Mouse (Mus musculus): ENCODE results near the gene Ppp1r2. TPM values are rescaled to one million over a fixed set of nuclear protein-coding genes. Genes with fewer than 3 reads are reported as not detected.

Gene Ppp1r2
- total and polyA plus RNA-seq, 2 experiments from 2014 or later: 63.2 to 101 TPM

GRCm38 (mm10) chr16:31278581-31278980 lies 3.5 kb upstream of the Ppp1r2 start:
- Histone ChIP-seq H3K9ac (replicated peaks; ENCODE audit: low read length, poor library complexity, severe bottlenecking) (no peak overlapping the region), H3K9me3 (ENCODE audit: low read length) (no peaks in the 10 kb centered on the region), H3K4me2 (ENCODE audit: low read depth, low read length, poor library complexity, severe bottlenecking) (no peak overlapping the region), H3K36me3 (ENCODE audit: insufficient read depth, low read length) (no peaks in the 10 kb centered on the region), H3K4me3 (ENCODE audit: low read depth, low read length) (no peak overlapping the region), H3K27me3 (ENCODE audit: insufficient read depth, low read length) (no peaks in the 10 kb centered on the region), H3K27ac (ENCODE audit: low read depth, low read length) (no peak overlapping the region), H3K4me1 (ENCODE audit: insufficient read depth, low read length) (no peaks in the 10 kb centered on the region)
- DNase-seq (ENCODE audit: low spot score) (no peak), ATAC-seq (ENCODE audit: low FRiP score) (no peak)
- no peak for TF ChIP-seq CTCF (IDR thresholded peaks at IDR 0.05)
- WGBS: 71% methylated on average over 6 of the region's 6 CpGs

GRCm38 (mm10) chr16:31278081-31278480 lies 3.0 kb upstream of the Ppp1r2 start:
- DNase-seq (ENCODE audit: low spot score) (no peak), ATAC-seq (ENCODE audit: low FRiP score) (no peak)
- no peaks in the 10 kb centered on the region for H3K36me3 ChIP-seq (ENCODE audit: insufficient read depth, low read length)
- 73% methylated on average over 2 of the region's 2 CpGs for WGBS
- peaks cover 5% of the 10 kb centered on the region; the same call in 1 of the 2 replicates for H3K4me1 ChIP-seq (ENCODE audit: insufficient read depth, low read length)
- no peaks in the 10 kb centered on the region for H3K9me3 ChIP-seq (ENCODE audit: low read length)
- TF ChIP-seq CTCF (IDR thresholded peaks at IDR 0.05): no peak
- no peak overlapping the region for H3K4me2 ChIP-seq (ENCODE audit: low read depth, low read length, poor library complexity, severe bottlenecking)
- no peak overlapping the region for H3K9ac ChIP-seq (replicated peaks; ENCODE audit: low read length, poor library complexity, severe bottlenecking)
- H3K27ac ChIP-seq (ENCODE audit: low read depth, low read length): no peak overlapping the region
- no peaks in the 10 kb centered on the region for H3K27me3 ChIP-seq (ENCODE audit: insufficient read depth, low read length)
- no peak overlapping the region for H3K4me3 ChIP-seq (ENCODE audit: low read depth, low read length)

- Histone ChIP-seq H3K36me3 (ENCODE audit: insufficient read depth, low read length) (no peaks in the 10 kb centered on the region), H3K27me3 (ENCODE audit: insufficient read depth, low read length) (no peaks in the 10 kb centered on the region), H3K9me3 (ENCODE audit: low read length) (no peaks in the 10 kb centered on the region), H3K4me1 (ENCODE audit: insufficient read depth, low read length) (peaks cover 11% of the 10 kb centered on the region), H3K9ac (replicated peaks; ENCODE audit: low read length, poor library complexity, severe bottlenecking) (no peak overlapping the region), H3K4me2 (ENCODE audit: low read depth, low read length, poor library complexity, severe bottlenecking) (no peak overlapping the region), H3K4me3 (ENCODE audit: low read depth, low read length) (no peak overlapping the region), H3K27ac (ENCODE audit: low read depth, low read length) (no peak overlapping the region)
- WGBS: 91% methylated on average over 7 of the region's 7 CpGs
- ATAC-seq (ENCODE audit: low FRiP score): no peak
- no peak for TF ChIP-seq CTCF (IDR thresholded peaks at IDR 0.05)
- no peak for DNase-seq (ENCODE audit: low spot score)
These were observed 1.9 kb upstream of the Ppp1r2 start for GRCm38 (mm10) chr16:31276962-31277361.

DNA sequence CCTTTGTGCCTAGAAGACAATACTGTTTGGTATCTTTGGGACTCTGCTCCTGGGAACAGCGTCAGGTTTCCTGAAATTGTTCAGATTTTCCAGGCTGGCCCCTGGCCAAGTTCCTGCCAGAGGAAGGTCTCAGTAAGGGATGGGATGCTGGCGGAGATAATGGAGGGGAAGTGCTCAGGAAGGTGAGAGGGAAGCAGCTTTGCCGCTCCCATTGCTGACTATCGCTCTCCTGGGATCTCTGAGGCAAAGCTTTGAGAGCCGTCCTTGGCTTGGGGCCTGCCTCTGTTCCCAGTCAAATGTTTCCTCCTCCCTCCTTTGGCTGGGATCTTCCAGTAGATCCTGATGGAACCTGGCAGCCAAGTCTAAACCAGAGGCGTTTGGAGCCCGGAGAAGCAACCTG lies 1.5 kb upstream of the Ppp1r2 start:
- peak; percentile 41 for DNase-seq (ENCODE audit: low spot score)
- Histone ChIP-seq H3K9me3 (ENCODE audit: low read length) (no peaks in the 10 kb centered on the region), H3K27me3 (ENCODE audit: insufficient read depth, low read length) (no peaks in the 10 kb centered on the region), H3K36me3 (ENCODE audit: insufficient read depth, low read length) (no peaks in the 10 kb centered on the region), H3K27ac (ENCODE audit: low read depth, low read length) (no peak overlapping the region), H3K4me3 (ENCODE audit: low read depth, low read length) (no peak overlapping the region), H3K4me1 (ENCODE audit: insufficient read depth, low read length) (peaks cover 11% of the 10 kb centered on the region), H3K9ac (replicated peaks; ENCODE audit: low read length, poor library complexity, severe bottlenecking) (no peak overlapping the region), H3K4me2 (ENCODE audit: low read depth, low read length, poor library complexity, severe bottlenecking) (no peak overlapping the region)
- 59% methylated on average over 7 of the region's 7 CpGs for WGBS
- no peak for ATAC-seq (ENCODE audit: low FRiP score)
- TF ChIP-seq CTCF (IDR thresholded peaks at IDR 0.05): no peak

GRCm38 (mm10) chr16:31274084-31274483 lies 993 bp downstream of the Ppp1r2 start:
- Histone ChIP-seq H3K4me1 (ENCODE audit: insufficient read depth, low read length) (peaks cover 11% of the 10 kb centered on the region), H3K36me3 (ENCODE audit: insufficient read depth, low read length) (no peaks in the 10 kb centered on the region), H3K9me3 (ENCODE audit: low read length) (no peaks in the 10 kb centered on the region), H3K27me3 (ENCODE audit: insufficient read depth, low read length) (no peaks in the 10 kb centered on the region), H3K4me2 (ENCODE audit: low read depth, low read length, poor library complexity, severe bottlenecking) (peak overlapping the region; percentile 50), H3K4me3 (ENCODE audit: low read depth, low read length) (peak overlapping the region; percentile 92), H3K9ac (replicated peaks; ENCODE audit: low read length, poor library complexity, severe bottlenecking) (peak overlapping the region; percentile 88), H3K27ac (ENCODE audit: low read depth, low read length) (peak overlapping the region; percentile 72)
- ATAC-seq (ENCODE audit: low FRiP score) (no peak), DNase-seq (ENCODE audit: low spot score) (no peak)
- TF ChIP-seq CTCF (IDR thresholded peaks at IDR 0.05): no peak
- 5% methylated on average over 6 of the region's 6 CpGs for WGBS

DNA sequence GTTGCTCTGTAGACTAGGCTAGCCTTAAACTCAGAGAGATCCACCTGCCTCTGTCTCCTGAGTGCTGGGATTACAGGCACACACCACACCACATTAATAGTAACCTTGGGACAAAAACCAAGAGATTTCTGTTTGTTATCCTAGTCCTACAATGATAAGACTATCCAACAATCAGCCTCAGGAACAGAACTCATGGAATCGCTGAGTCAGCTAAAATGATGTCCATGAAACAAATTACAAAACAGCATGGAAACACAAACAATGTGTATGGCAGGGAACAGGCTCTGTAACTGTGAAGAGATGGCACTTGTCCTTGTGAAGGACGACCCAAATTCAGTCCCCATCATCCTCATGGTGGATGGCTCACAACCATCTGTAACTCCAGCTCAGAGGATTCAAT lies 8.4 kb downstream of the Ppp1r2 start:
- ATAC-seq (ENCODE audit: low FRiP score) (no peak), DNase-seq (ENCODE audit: low spot score) (no peak)
- H3K4me2 ChIP-seq (ENCODE audit: low read depth, low read length, poor library complexity, severe bottlenecking): no peak overlapping the region
- H3K9ac ChIP-seq (replicated peaks; ENCODE audit: low read length, poor library complexity, severe bottlenecking): no peak overlapping the region
- 98% methylated on average over 2 of the region's 2 CpGs for WGBS
- no peaks in the 10 kb centered on the region for H3K9me3 ChIP-seq (ENCODE audit: low read length)
- no peaks in the 10 kb centered on the region for H3K27me3 ChIP-seq (ENCODE audit: insufficient read depth, low read length)
- no peak overlapping the region for H3K27ac ChIP-seq (ENCODE audit: low read depth, low read length)
- no peaks in the 10 kb centered on the region for H3K4me1 ChIP-seq (ENCODE audit: insufficient read depth, low read length)
- H3K4me3 ChIP-seq (ENCODE audit: low read depth, low read length): no peak overlapping the region
- no peaks in the 10 kb centered on the region for H3K36me3 ChIP-seq (ENCODE audit: insufficient read depth, low read length)
- no peak for TF ChIP-seq CTCF (IDR thresholded peaks at IDR 0.05)

All from midbrain, postnatal 0 days (tissue).